Mouse (Mus musculus) C2C12 (cell line): ENCODE data around the gene Olfr342.

Experiments used
- CTCF ChIP-seq: IDR thresholded peaks from one replicate; pipeline ENCODE4 v1.5.1; 2011; ENCODE audit not compliant: control insufficient read depth, insufficient read depth, insufficient read length
- FOSL1 ChIP-seq: IDR thresholded peaks from one replicate; pipeline ENCODE4 v1.8.0; 2011; ENCODE audit warnings: mild to moderate bottlenecking, low read length; ENCODE audit not compliant: poor library complexity, insufficient read depth, severe bottlenecking
- MAX ChIP-seq: IDR thresholded peaks from one replicate; pipeline ENCODE4 v1.6.1; 2011; ENCODE audit warnings: mild to moderate bottlenecking, control low read depth

DNA sequence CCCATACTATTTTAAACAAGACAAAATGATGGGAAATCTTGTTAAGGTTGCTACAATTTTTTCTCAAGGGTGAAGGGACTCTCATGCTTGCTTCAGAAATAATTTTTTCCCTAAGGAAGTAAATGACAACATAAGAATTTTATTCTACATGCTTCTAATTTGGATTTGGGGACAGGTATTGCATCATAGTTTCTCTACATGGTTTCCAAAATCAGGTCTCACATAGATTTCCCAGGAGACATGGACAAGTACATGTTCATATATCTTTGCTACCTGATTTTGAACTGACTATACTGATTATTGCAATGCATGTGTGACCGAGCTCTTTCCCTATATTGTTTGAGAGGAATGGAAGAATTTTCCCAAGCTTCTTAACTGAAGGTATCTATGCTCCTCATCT lies 41.6 kb downstream of the Olfr342 start, which contains the start of gene Olfr344:
- TF ChIP-seq CTCF (no peak), FOSL1 (no peak), MAX (no peak)
